Comparison of ENCODE assay signal across 11 mouse cellular contexts in genomic region chr7:30456487-30456886, GRCm38 (mm10). TPM values are rescaled to one million over a fixed set of nuclear protein-coding genes. Genes with fewer than 3 reads are reported as not detected.
DNase-seq lines count a peak whose midpoint lies in the region; ATAC-seq and TF ChIP-seq lines count a peak whose summit lies in the region.
"Had no signal": no experiment of that assay in that cellular context is flagged by ENCODE, and none has a peak within 500 bp of the region (broad histone marks: within the 10 kb centered on the region; RNA-seq: fewer than 3 reads in every experiment).

No protein-coding gene starts in this region.

- H3K4me2 ChIP-seq in intestine, embryonic 14.5 days (ENCODE audit: low read length) = peak overlapping the region; percentile 39; the same call in 1 of the 2 replicates
- no peak overlapping the region for H3K4me2 ChIP-seq in intestine, postnatal 0 days (replicated peaks; ENCODE audit: low read depth)
- peak overlapping the region; percentile 42 for H3K4me2 ChIP-seq in embryonic facial prominence, embryonic 15.5 days (replicated peaks)
- H3K4me2 ChIP-seq in hindbrain, postnatal 0 days (ENCODE audit: low read depth, low read length) = peak overlapping the region; percentile 61
- peak overlapping the region; percentile 41 for H3K4me2 ChIP-seq in neural tube, embryonic 14.5 days (ENCODE audit: low read depth, low read length)

- H3K9ac ChIP-seq in intestine, embryonic 14.5 days (ENCODE audit: low read length) = no peak overlapping the region
- H3K9ac ChIP-seq in intestine, postnatal 0 days (ENCODE audit: low read depth, low read length) = no peak overlapping the region
- H3K9ac ChIP-seq in embryonic facial prominence, embryonic 15.5 days = no peak overlapping the region
- no peak overlapping the region; the same call in 1 of the 2 replicates for H3K9ac ChIP-seq in hindbrain, postnatal 0 days (replicated peaks; ENCODE audit: low read length)
- no peak overlapping the region for H3K9ac ChIP-seq in neural tube, embryonic 14.5 days (replicated peaks; ENCODE audit: low read depth, low read length)

- H3K36me3 ChIP-seq in intestine, embryonic 14.5 days (ENCODE audit: control insufficient read depth, insufficient read depth, low read length) = no peaks in the 10 kb centered on the region
- H3K36me3 ChIP-seq in intestine, postnatal 0 days (ENCODE audit: control insufficient read depth, insufficient read depth) = no peaks in the 10 kb centered on the region
- H3K36me3 ChIP-seq in embryonic facial prominence, embryonic 15.5 days = no peaks in the 10 kb centered on the region
- no peaks in the 10 kb centered on the region for H3K36me3 ChIP-seq in hindbrain, postnatal 0 days (ENCODE audit: insufficient read depth, low read length)
- no peaks in the 10 kb centered on the region for H3K36me3 ChIP-seq in neural tube, embryonic 14.5 days (ENCODE audit: control insufficient read depth, insufficient read depth, low read length)

- H3K27ac ChIP-seq in intestine, embryonic 14.5 days (ENCODE audit: low read depth) = no peak overlapping the region
- H3K27ac ChIP-seq in intestine, postnatal 0 days (ENCODE audit: low read depth, low read length) = no peak overlapping the region
- H3K27ac ChIP-seq in embryonic facial prominence, embryonic 15.5 days (replicated peaks) = no peak overlapping the region
- H3K27ac ChIP-seq in hindbrain, postnatal 0 days = no peak overlapping the region
- H3K27ac ChIP-seq in neural tube, embryonic 14.5 days (ENCODE audit: low read depth, low read length) = no peak overlapping the region

- 0 out of 2 replicates have a peak, but pooled peaks cover 5% of the 10 kb centered on the region for H3K4me1 ChIP-seq in intestine, embryonic 14.5 days (replicated peaks; ENCODE audit: control insufficient read depth, insufficient read depth, low read length)
- no peaks in the 10 kb centered on the region for H3K4me1 ChIP-seq in intestine, postnatal 0 days (replicated peaks; ENCODE audit: control insufficient read depth, insufficient read depth, low read length)
- peaks cover 24% of the 10 kb centered on the region for H3K4me1 ChIP-seq in embryonic facial prominence, embryonic 15.5 days
- H3K4me1 ChIP-seq in hindbrain, postnatal 0 days (ENCODE audit: insufficient read depth, low read length) = peaks cover 17% of the 10 kb centered on the region
- peaks cover 21% of the 10 kb centered on the region for H3K4me1 ChIP-seq in neural tube, embryonic 14.5 days (ENCODE audit: control insufficient read depth, insufficient read depth, low read length)

- no peaks in the 10 kb centered on the region for H3K9me3 ChIP-seq in intestine, embryonic 14.5 days (ENCODE audit: control insufficient read depth, low read length)
- H3K9me3 ChIP-seq in intestine, postnatal 0 days (ENCODE audit: control insufficient read depth) = no peaks in the 10 kb centered on the region
- H3K9me3 ChIP-seq in embryonic facial prominence, embryonic 15.5 days (replicated peaks) = no peaks in the 10 kb centered on the region
- H3K9me3 ChIP-seq in hindbrain, postnatal 0 days (ENCODE audit: low read length) = no peaks in the 10 kb centered on the region
- H3K9me3 ChIP-seq in neural tube, embryonic 14.5 days (ENCODE audit: control insufficient read depth, low read length) = no peaks in the 10 kb centered on the region

- ATAC-seq in intestine, embryonic 14.5 days (replicated peaks; ENCODE audit: low FRiP score, low TSS enrichment, low read depth) = no peak
- no peak for ATAC-seq in intestine, postnatal 0 days
- ATAC-seq in embryonic facial prominence, embryonic 15.5 days (ENCODE audit: insufficient number of reproducible peaks, low FRiP score, low TSS enrichment, low read depth) = no peak
- no peak for ATAC-seq in hindbrain, postnatal 0 days
- no peak for ATAC-seq in neural tube, embryonic 14.5 days (ENCODE audit: low read depth)

- no peak for TF ChIP-seq CTCF in intestine, postnatal 0 days (IDR thresholded peaks at IDR 0.05; ENCODE audit: low read depth)
- TF ChIP-seq CTCF in hindbrain, postnatal 0 days (IDR thresholded peaks at IDR 0.05; ENCODE audit: low read depth) = no peak

- H3K27me3 ChIP-seq in intestine, embryonic 14.5 days (replicated peaks; ENCODE audit: control insufficient read depth, insufficient read depth, low read length) = peaks cover 95% of the 10 kb centered on the region
- peaks cover 84% of the 10 kb centered on the region for H3K27me3 ChIP-seq in intestine, postnatal 0 days (replicated peaks; ENCODE audit: control insufficient read depth, insufficient read depth, low read length)
- peaks cover 95% of the 10 kb centered on the region for H3K27me3 ChIP-seq in embryonic facial prominence, embryonic 15.5 days
- H3K27me3 ChIP-seq in hindbrain, postnatal 0 days (ENCODE audit: insufficient read depth, low read length) = peaks cover 42% of the 10 kb centered on the region
- peaks cover 22% of the 10 kb centered on the region for H3K27me3 ChIP-seq in neural tube, embryonic 14.5 days (ENCODE audit: control insufficient read depth, insufficient read depth, low read length)

- H3K4me3 ChIP-seq in intestine, embryonic 14.5 days (ENCODE audit: low read depth, low read length) = no peak overlapping the region
- H3K4me3 ChIP-seq in intestine, postnatal 0 days (ENCODE audit: low read depth, low read length) = no peak overlapping the region; the same call in 1 of the 2 replicates
- H3K4me3 ChIP-seq in embryonic facial prominence, embryonic 15.5 days (replicated peaks) = peak overlapping the region; percentile 22; the same call in 1 of the 2 replicates
- peak overlapping the region; percentile 31 for H3K4me3 ChIP-seq in hindbrain, postnatal 0 days (ENCODE audit: low read length)
- peak overlapping the region; percentile 11; the same call in 1 of the 2 replicates for H3K4me3 ChIP-seq in neural tube, embryonic 14.5 days (ENCODE audit: low read depth, low read length)

- DNase-seq in intestine, embryonic 14.5 days (ENCODE audit: low spot score) = no peak
- no peak for DNase-seq in hindbrain, postnatal 0 days (ENCODE audit: low spot score)
- DNase-seq in embryo, embryonic 10.5 days (ENCODE audit: low spot score) = no peak
- DNase-seq in layer of hippocampus, adult 9-10 months (ENCODE audit: low spot score) = no peak
- no peak for DNase-seq in frontal cortex, postnatal 14 days (ENCODE audit: low spot score in 2 of 2)
- DNase-seq: right cerebral cortex, postnatal 14 days; thymus, adult 18-20 months had no signal

- 1% methylated on average over 9 of the region's 9 CpGs for WGBS in intestine, embryonic 14.5 days
- WGBS in intestine, postnatal 0 days = 2% methylated on average over 9 of the region's 9 CpGs
- WGBS in embryonic facial prominence, embryonic 15.5 days = 2% methylated on average over 9 of the region's 9 CpGs
- 2% methylated on average over 9 of the region's 9 CpGs for WGBS in hindbrain, postnatal 0 days
- 3% methylated on average over 9 of the region's 9 CpGs for WGBS in neural tube, embryonic 14.5 days

RNA-seq across cellular contexts. Expression of gene Kirrel2, which starts 1.0 kb away (rescaled TPM):
- polyA plus RNA-seq in intestine, embryonic 14.5 days (2014; fragmentation: Nextera tagmentation; extraction: Ambion mirVana) = 0.13 and 2.9 TPM in 2 replicates
- polyA plus RNA-seq in intestine, postnatal 0 days (2015; fragmentation: Nextera tagmentation; extraction: Ambion mirVana) = 0.08 and 0.09 TPM in 2 replicates
- polyA plus RNA-seq in embryonic facial prominence, embryonic 15.5 days (2015; fragmentation: Nextera tagmentation; extraction: Ambion mirVana) = 1.1 and 1.3 TPM in 2 replicates
- 10.7 and 14.7 TPM in 2 replicates for total RNA-seq in hindbrain, postnatal 0 days (2014; rRNA removed)
- polyA plus RNA-seq in hindbrain, postnatal 0 days (2015; fragmentation: Nextera tagmentation; extraction: Ambion mirVana) = 4.4 and 5.8 TPM in 2 replicates
- 0.27 and 0.89 TPM in 2 replicates for polyA plus RNA-seq in neural tube, embryonic 14.5 days (2014; fragmentation: Nextera tagmentation; extraction: Ambion mirVana)
- total RNA-seq: hematopoietic stem cell, adult 5-6 weeks had no signal

RNA-seq across cellular contexts. Expression of gene Nphs1, which starts 1.6 kb away (rescaled TPM):
- 0.15 and 1.3 TPM in 2 replicates for polyA plus RNA-seq in intestine, embryonic 14.5 days (2014; fragmentation: Nextera tagmentation; extraction: Ambion mirVana)
- polyA plus RNA-seq in intestine, postnatal 0 days (2015; fragmentation: Nextera tagmentation; extraction: Ambion mirVana) = 0.10 TPM in 1 of 2 replicates, not detected in the other
- polyA plus RNA-seq in embryonic facial prominence, embryonic 15.5 days (2015; fragmentation: Nextera tagmentation; extraction: Ambion mirVana) = 0.17 TPM in 2 replicates
- 2.3 and 2.4 TPM in 2 replicates for total RNA-seq in hindbrain, postnatal 0 days (2014; rRNA removed)
- 0.50 and 1.0 TPM in 2 replicates for polyA plus RNA-seq in hindbrain, postnatal 0 days (2015; fragmentation: Nextera tagmentation; extraction: Ambion mirVana)
- polyA plus RNA-seq in neural tube, embryonic 14.5 days (2014; fragmentation: Nextera tagmentation; extraction: Ambion mirVana) = 0.30 TPM in 1 of 2 replicates, not detected in the other

RNA-seq across cellular contexts. Expression of gene Aplp1, which starts 11.2 kb away (rescaled TPM):
- 37.9 and 43.0 TPM in 2 replicates for polyA plus RNA-seq in intestine, embryonic 14.5 days (2014; fragmentation: Nextera tagmentation; extraction: Ambion mirVana)
- polyA plus RNA-seq in intestine, postnatal 0 days (2015; fragmentation: Nextera tagmentation; extraction: Ambion mirVana) = 28.2 and 30.1 TPM in 2 replicates
- polyA plus RNA-seq in embryonic facial prominence, embryonic 15.5 days (2015; fragmentation: Nextera tagmentation; extraction: Ambion mirVana) = 52.0 and 61.3 TPM in 2 replicates
- 840 and 852 TPM in 2 replicates for total RNA-seq in hindbrain, postnatal 0 days (2014; rRNA removed)
- polyA plus RNA-seq in hindbrain, postnatal 0 days (2015; fragmentation: Nextera tagmentation; extraction: Ambion mirVana) = 617 and 682 TPM in 2 replicates
- polyA plus RNA-seq in neural tube, embryonic 14.5 days (2014; fragmentation: Nextera tagmentation; extraction: Ambion mirVana) = 641 and 675 TPM in 2 replicates
- total RNA-seq: hematopoietic stem cell, adult 5-6 weeks had no signal

RNA-seq across cellular contexts. Expression of gene Nfkbid, which starts 35.0 kb away (rescaled TPM):
- polyA plus RNA-seq in intestine, embryonic 14.5 days (2014; fragmentation: Nextera tagmentation; extraction: Ambion mirVana) = 2.3 and 3.2 TPM in 2 replicates
- 1.2 and 1.3 TPM in 2 replicates for polyA plus RNA-seq in intestine, postnatal 0 days (2015; fragmentation: Nextera tagmentation; extraction: Ambion mirVana)
- polyA plus RNA-seq in embryonic facial prominence, embryonic 15.5 days (2015; fragmentation: Nextera tagmentation; extraction: Ambion mirVana) = 1.7 and 1.8 TPM in 2 replicates
- 1.9 and 3.7 TPM in 2 replicates for total RNA-seq in hindbrain, postnatal 0 days (2014; rRNA removed)
- polyA plus RNA-seq in hindbrain, postnatal 0 days (2015; fragmentation: Nextera tagmentation; extraction: Ambion mirVana) = 2.1 TPM in 2 replicates
- 2.5 and 3.1 TPM in 2 replicates for polyA plus RNA-seq in neural tube, embryonic 14.5 days (2014; fragmentation: Nextera tagmentation; extraction: Ambion mirVana)

RNA-seq across cellular contexts. Expression of gene Hcst, which starts 36.8 kb away (rescaled TPM):
- polyA plus RNA-seq in intestine, embryonic 14.5 days (2014; fragmentation: Nextera tagmentation; extraction: Ambion mirVana) = 1.6 and 2.1 TPM in 2 replicates
- polyA plus RNA-seq in intestine, postnatal 0 days (2015; fragmentation: Nextera tagmentation; extraction: Ambion mirVana) = 4.0 and 5.9 TPM in 2 replicates
- polyA plus RNA-seq in embryonic facial prominence, embryonic 15.5 days (2015; fragmentation: Nextera tagmentation; extraction: Ambion mirVana) = 2.2 and 2.4 TPM in 2 replicates
- total RNA-seq in hindbrain, postnatal 0 days (2014; rRNA removed) = not detected in 2 replicates
- 0.84 and 1.0 TPM in 2 replicates for polyA plus RNA-seq in hindbrain, postnatal 0 days (2015; fragmentation: Nextera tagmentation; extraction: Ambion mirVana)
- 1.1 TPM in 1 of 2 replicates, not detected in the other for polyA plus RNA-seq in neural tube, embryonic 14.5 days (2014; fragmentation: Nextera tagmentation; extraction: Ambion mirVana)

Comparison
In these comparisons a context has a peak if more than half of its experiments do, and no peak if none do; other contexts are left out.
1. H3K4me3 ChIP-seq: peak in embryonic facial prominence, embryonic 15.5 days (single experiment), hindbrain, postnatal 0 days (single experiment) and neural tube, embryonic 14.5 days (single experiment); none in intestine, embryonic 14.5 days (single experiment) and intestine, postnatal 0 days (single experiment).